Mouse (Mus musculus) kidney, embryonic 15.5 days (tissue): ENCODE results near the gene Dlst. TPM values are rescaled to one million over a fixed set of nuclear protein-coding genes. Genes with fewer than 3 reads are reported as not detected.
A peak's percentile ranks its signal among the peaks of the same experiment; 100 is the strongest.

Experiments
- ATAC-seq: fragments of 200-750 bp; cut with Nextera tagmentation; replicated peaks from 2 replicates; pipeline ENCODE4 v1.8.0; 2017; ENCODE audit warnings: moderate TSS enrichment; ENCODE audit not compliant: low FRiP score
- H3K27ac ChIP-seq: fragments of 300-500 bp; sonication (generic); 2 replicates; pipeline ENCODE4 v1.5.1; 2015; ENCODE audit warnings: mild to moderate bottlenecking, inconsistent platforms
- H3K27me3 ChIP-seq: fragments of 300-500 bp; sonication (generic); 2 replicates; pipeline ENCODE4 v1.6.1; 2015; ENCODE audit warnings: inconsistent platforms
- H3K36me3 ChIP-seq: fragments of 300-500 bp; sonication (generic); 2 replicates; pipeline ENCODE4 v1.6.1; 2015; ENCODE audit warnings: inconsistent platforms
- H3K4me1 ChIP-seq: fragments of 300-500 bp; sonication (generic); 2 replicates; pipeline ENCODE4 v1.6.1; 2015; ENCODE audit warnings: inconsistent platforms
- H3K4me2 ChIP-seq: fragments of 300-500 bp; sonication (generic); 2 replicates; pipeline ENCODE4 v1.6.1; 2015; ENCODE audit warnings: moderate library complexity, mild to moderate bottlenecking, inconsistent platforms
- H3K4me3 ChIP-seq: fragments of 300-500 bp; sonication (generic); replicated peaks from 2 replicates; pipeline ENCODE4 v1.5.1; 2015; ENCODE audit warnings: mild to moderate bottlenecking, inconsistent platforms
- H3K9ac ChIP-seq: fragments of 300-500 bp; sonication (generic); 2 replicates; pipeline ENCODE4 v1.6.1; 2015; ENCODE audit warnings: mild to moderate bottlenecking, inconsistent platforms
- H3K9me3 ChIP-seq: fragments of 300-500 bp; sonication (generic); replicated peaks from 2 replicates; pipeline ENCODE4 v1.6.1; 2016; ENCODE audit warnings: inconsistent platforms
- WGBS: fragments of 180-500 bp; shearing (Covaris S2); methylation state at CpG from one replicate; pipeline ENCODE4 v1.1.7; 2015; ENCODE audit warnings: mixed read lengths; 5-methylcytosine and 5-hydroxymethylcytosine counted together
- polyA plus RNA-seq: library from polyadenylated mRNA; unstranded; fragments of >200 nt; fragmentation: Nextera tagmentation; extraction: Ambion mirVana; gene quantifications from 2 replicates; pipeline ENCODE4 v1.2.1, GENCODE M21; 2015

Gene Dlst
- polyA plus RNA-seq, 1 experiment from 2014 or later = 123 TPM

- ATAC-seq = no peak
- peaks cover 96% of the 10 kb centered on the region for H3K36me3 ChIP-seq
- H3K27ac ChIP-seq = no peak overlapping the region
- no peak overlapping the region for H3K4me2 ChIP-seq
- H3K9me3 ChIP-seq = no peaks in the 10 kb centered on the region
- 91% methylated on average over 9 of the region's 9 CpGs for WGBS
- no peak overlapping the region for H3K4me3 ChIP-seq
- H3K9ac ChIP-seq = no peak overlapping the region
- H3K27me3 ChIP-seq = no peaks in the 10 kb centered on the region
- H3K4me1 ChIP-seq = no peaks in the 10 kb centered on the region
Observed at GRCm38 (mm10) chr12:85121806-85122459, 11.3 kb downstream of the Dlst start.

GRCm38 (mm10) chr12:85123108-85123530 lies 12.5 kb downstream of the Dlst start:
- H3K9me3 ChIP-seq = no peaks in the 10 kb centered on the region
- WGBS = 95% methylated on average over 9 of the region's 9 CpGs
- no peak overlapping the region for H3K27ac ChIP-seq
- peaks cover 99% of the 10 kb centered on the region for H3K36me3 ChIP-seq
- ATAC-seq = no peak
- no peaks in the 10 kb centered on the region for H3K27me3 ChIP-seq
- no peak overlapping the region for H3K4me2 ChIP-seq
- no peak overlapping the region for H3K9ac ChIP-seq
- H3K4me3 ChIP-seq = no peak overlapping the region
- no peaks in the 10 kb centered on the region for H3K4me1 ChIP-seq

DNA sequence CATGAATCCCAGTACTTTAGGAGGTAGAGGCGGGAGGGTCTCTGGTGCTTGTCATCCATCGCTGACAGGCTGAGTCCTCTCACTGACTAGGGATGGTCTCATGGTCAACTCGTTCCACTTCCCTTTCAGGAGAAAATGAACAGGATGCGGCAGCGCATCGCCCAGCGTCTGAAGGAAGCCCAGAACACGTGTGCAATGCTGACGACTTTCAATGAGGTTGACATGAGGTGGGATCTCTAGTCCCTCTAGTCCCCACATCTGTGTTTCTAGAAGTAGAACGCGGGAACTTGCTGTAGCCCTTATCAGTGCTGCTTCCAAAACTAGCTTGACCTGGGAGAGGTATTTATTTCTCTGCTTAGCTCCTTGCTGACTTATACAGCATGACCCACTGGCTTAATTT lies 13.0 kb downstream of the Dlst start:
- WGBS = 96% methylated on average over 11 of the region's 11 CpGs
- no peak overlapping the region for H3K4me2 ChIP-seq
- H3K4me3 ChIP-seq = no peak overlapping the region
- H3K36me3 ChIP-seq = peaks cover 99% of the 10 kb centered on the region
- no peak for ATAC-seq
- H3K9me3 ChIP-seq = no peaks in the 10 kb centered on the region
- H3K9ac ChIP-seq = no peak overlapping the region
- no peaks in the 10 kb centered on the region for H3K4me1 ChIP-seq
- no peaks in the 10 kb centered on the region for H3K27me3 ChIP-seq
- H3K27ac ChIP-seq = no peak overlapping the region

GRCm38 (mm10) chr12:85124751-85125150 lies 14.1 kb downstream of the Dlst start:
- H3K27me3 ChIP-seq = no peaks in the 10 kb centered on the region
- H3K4me1 ChIP-seq = no peaks in the 10 kb centered on the region
- H3K27ac ChIP-seq = no peak overlapping the region
- no peak overlapping the region for H3K4me3 ChIP-seq
- no peak overlapping the region for H3K4me2 ChIP-seq
- no peak overlapping the region for H3K9ac ChIP-seq
- H3K9me3 ChIP-seq = no peaks in the 10 kb centered on the region
- no peak for ATAC-seq
- 93% methylated on average over 5 of the region's 5 CpGs for WGBS
- H3K36me3 ChIP-seq = peaks cover 97% of the 10 kb centered on the region

GRCm38 (mm10) chr12:85126986-85127603 lies 16.5 kb downstream of the Dlst start:
- no peaks in the 10 kb centered on the region for H3K9me3 ChIP-seq
- 82% methylated on average over 8 of the region's 8 CpGs for WGBS
- ATAC-seq = no peak
- peaks cover 95% of the 10 kb centered on the region for H3K36me3 ChIP-seq
- no peak overlapping the region for H3K9ac ChIP-seq
- H3K4me3 ChIP-seq = no peak overlapping the region
- H3K27ac ChIP-seq = no peak overlapping the region
- H3K4me1 ChIP-seq = no peaks in the 10 kb centered on the region
- H3K27me3 ChIP-seq = no peaks in the 10 kb centered on the region
- no peak overlapping the region for H3K4me2 ChIP-seq

DNA sequence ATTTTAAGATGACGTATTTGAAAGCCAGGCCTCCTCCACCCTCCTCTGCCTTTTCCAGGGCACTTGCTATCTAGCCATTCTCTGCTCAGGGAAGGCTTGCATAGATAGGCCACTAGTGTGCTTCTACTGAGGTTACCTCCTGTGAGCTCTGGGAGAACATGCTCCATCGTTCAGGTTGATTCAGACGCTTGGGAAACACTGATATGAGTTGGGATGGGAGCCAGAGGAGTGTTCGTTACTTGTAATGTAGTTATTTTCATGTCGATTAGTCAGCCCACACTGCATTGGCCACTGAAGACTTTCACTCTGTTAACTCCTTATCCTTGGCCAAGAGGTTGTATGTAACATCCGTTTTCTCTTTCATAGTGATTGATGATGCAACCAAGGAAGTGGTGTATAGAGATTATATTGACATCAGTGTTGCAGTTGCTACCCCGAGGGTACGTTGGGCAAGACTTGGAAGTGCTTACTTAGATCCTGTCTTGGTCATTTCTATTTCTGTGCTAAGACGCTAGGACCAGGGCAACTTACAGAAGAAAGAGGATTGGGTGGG lies 18.9 kb downstream of the Dlst start:
- 94% methylated on average over 9 of the region's 9 CpGs for WGBS
- Histone ChIP-seq H3K27me3 (no peaks in the 10 kb centered on the region), H3K4me2 (no peak overlapping the region), H3K27ac (no peak overlapping the region), H3K4me1 (no peaks in the 10 kb centered on the region), H3K9ac (no peak overlapping the region), H3K9me3 (no peaks in the 10 kb centered on the region), H3K36me3 (peaks cover 95% of the 10 kb centered on the region), H3K4me3 (no peak overlapping the region)
- ATAC-seq = no peak

DNA sequence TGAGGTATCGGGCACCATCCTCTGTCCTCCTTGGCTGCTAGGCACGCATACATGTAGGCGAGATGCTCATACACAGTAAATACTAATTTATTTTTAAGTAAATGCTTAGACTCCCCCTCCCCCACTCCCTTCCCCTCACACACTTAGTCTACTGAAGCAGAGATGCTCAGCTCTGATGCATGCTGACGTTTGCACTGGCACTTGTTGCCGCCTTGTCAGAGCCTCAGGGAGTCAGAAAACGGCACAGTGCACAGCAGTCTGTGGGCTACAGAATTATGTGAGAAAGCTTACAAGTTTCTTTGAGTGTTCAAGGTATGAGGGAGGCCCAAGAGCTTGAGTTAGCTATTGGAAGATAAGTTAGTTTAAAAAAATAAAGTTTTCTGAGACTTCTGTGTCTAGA lies 20.7 kb downstream of the Dlst start:
- Histone ChIP-seq H3K4me2 (no peak overlapping the region), H3K4me3 (no peak overlapping the region), H3K36me3 (peaks cover 90% of the 10 kb centered on the region), H3K27ac (no peak overlapping the region), H3K9me3 (no peaks in the 10 kb centered on the region), H3K27me3 (no peaks in the 10 kb centered on the region), H3K9ac (no peak overlapping the region), H3K4me1 (0 out of 2 replicates have a peak, but pooled peaks cover 4% of the 10 kb centered on the region)
- no peak for ATAC-seq
- 90% methylated on average over 6 of the region's 6 CpGs for WGBS

DNA sequence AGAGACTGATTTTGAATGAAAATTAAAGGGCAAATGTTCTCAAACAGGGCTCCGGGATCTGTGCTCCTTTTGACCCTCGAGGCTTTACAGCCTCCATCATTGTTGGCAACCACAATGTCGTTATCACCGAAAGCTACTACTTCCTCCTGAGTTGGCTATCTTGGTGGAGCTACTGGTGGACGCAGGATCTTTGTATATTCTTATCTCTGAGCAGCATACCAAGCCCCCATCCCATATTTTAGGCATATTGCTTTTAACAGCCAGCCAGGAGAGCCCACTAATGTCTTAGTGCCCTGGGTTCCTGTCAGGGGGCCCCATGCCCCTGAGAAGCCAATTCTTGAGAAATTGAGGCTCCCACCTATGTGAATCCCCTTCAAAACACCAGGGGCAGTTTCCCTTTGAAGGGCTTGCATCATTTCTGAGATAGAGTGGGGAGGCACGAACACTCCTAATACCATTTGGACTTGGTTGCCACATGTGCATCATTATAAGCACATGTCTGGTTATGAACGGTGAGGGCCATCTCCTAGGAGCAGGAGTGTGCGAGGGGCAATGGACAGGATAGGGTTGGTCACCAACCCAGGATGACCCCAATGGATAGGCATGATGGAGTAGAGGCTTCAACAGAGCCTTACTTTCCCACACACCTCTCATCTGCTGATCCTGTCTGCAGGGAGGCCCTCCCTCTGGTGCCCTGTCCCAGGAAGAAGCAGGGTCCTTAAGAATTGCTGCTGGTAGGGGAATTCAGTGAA lies 23.6 kb downstream of the Dlst start:
- 0 out of 2 replicates have a peak, but pooled peaks cover 4% of the 10 kb centered on the region for H3K4me1 ChIP-seq
- 83% methylated on average over 8 of the region's 8 CpGs for WGBS
- no peak overlapping the region for H3K9ac ChIP-seq
- H3K36me3 ChIP-seq = peaks cover 63% of the 10 kb centered on the region
- H3K27me3 ChIP-seq = no peaks in the 10 kb centered on the region
- no peak overlapping the region for H3K4me2 ChIP-seq
- H3K4me3 ChIP-seq = no peak overlapping the region
- H3K9me3 ChIP-seq = no peaks in the 10 kb centered on the region
- no peak overlapping the region for H3K27ac ChIP-seq
- ATAC-seq = no peak

DNA sequence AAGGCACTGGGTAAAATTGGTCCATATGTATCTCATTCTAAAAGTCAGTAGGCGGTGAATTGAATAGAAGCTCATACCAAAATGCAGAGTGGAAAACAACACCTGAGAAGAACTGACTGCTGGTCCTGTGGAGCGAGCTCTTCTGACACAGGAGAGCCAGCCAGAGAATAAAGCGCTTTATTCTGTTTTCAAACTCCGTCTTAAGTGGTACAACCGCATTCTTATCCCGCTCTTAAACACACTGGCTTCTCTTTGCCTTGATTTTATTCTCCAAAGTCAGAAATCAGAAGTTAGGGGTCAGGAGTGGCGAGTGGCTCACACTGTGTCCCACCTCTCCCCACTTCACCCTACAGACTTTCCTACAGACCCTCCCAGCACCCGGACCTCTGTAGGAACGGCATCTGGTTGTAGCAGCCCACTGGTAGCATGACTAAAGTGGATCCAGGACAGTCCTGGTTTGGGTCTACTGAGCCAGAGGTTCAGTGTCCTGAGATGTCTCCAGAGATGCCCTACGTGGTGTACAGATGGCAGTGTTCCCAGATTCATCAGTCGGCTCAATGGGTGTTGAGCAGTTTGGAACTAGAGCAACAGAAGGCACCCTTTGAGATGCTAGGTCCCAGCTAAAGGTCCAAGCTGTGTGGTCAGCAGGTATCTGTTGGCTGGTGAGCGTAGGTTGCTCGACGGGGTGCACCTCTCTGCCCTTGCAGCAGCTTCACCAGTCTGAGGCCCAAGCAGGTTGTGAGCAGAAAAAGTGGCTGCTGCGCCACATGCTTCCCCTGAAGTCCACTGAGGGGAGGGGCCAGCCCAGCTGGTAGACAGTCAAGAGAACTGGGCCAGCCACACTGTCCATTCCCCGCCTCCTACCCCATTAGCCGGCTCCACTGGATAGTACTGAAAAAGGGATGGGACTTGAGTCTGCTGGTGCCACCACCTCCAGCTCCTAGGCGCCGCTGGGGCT lies 25.2 kb downstream of the Dlst start:
- peaks cover 11% of the 10 kb centered on the region; the same call in 1 of the 2 replicates for H3K4me1 ChIP-seq
- no peak; the same call in 1 of the 2 replicates for ATAC-seq
- no peaks in the 10 kb centered on the region for H3K27me3 ChIP-seq
- H3K4me3 ChIP-seq = no peak overlapping the region
- no peak overlapping the region for H3K4me2 ChIP-seq
- no peak overlapping the region for H3K9ac ChIP-seq
- H3K9me3 ChIP-seq = no peaks in the 10 kb centered on the region
- H3K36me3 ChIP-seq = peaks cover 47% of the 10 kb centered on the region
- 79% methylated on average over 19 of the region's 19 CpGs for WGBS
- H3K27ac ChIP-seq = no peak overlapping the region

DNA sequence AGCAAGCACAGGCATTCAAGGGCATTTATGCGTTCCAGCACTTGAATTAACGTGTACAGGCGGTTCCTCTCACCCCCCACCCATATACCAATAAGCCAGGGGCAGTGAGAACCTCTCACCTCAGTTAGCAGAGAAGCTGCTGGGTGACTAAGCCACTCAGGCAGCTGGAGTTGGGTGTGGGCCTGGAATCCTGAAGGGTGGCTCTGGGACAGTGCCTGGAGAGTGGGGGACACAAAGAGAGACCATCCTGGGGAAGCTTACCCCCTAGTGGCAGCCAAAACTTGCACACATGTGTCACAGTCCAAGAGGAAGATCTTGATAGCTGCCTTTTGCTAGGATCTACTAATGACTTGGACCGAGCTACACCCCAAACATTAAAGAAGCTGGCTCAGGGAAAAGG lies 26.0 kb downstream of the Dlst start:
- WGBS = 80% methylated on average over 4 of the region's 4 CpGs
- no peak for ATAC-seq

GRCm38 (mm10) chr12:85140036-85140701 lies 29.5 kb downstream of the Dlst start:
- Histone ChIP-seq H3K9me3 (no peaks in the 10 kb centered on the region), H3K4me1 (peaks cover 11% of the 10 kb centered on the region; the same call in 1 of the 2 replicates), H3K27ac (no peak overlapping the region), H3K9ac (no peak overlapping the region), H3K4me3 (no peak overlapping the region), H3K4me2 (peak overlapping the region; percentile 7; the same call in 1 of the 2 replicates), H3K36me3 (peaks cover 6% of the 10 kb centered on the region; the same call in 1 of the 2 replicates), H3K27me3 (no peaks in the 10 kb centered on the region)
- WGBS = 48% methylated on average over 18 of the region's 18 CpGs
- ATAC-seq = no peak

More for the DNA sequence above, 26.0 kb downstream of the Dlst start:
- no peaks in the 10 kb centered on the region for H3K27me3 ChIP-seq
- H3K4me3 ChIP-seq = no peak overlapping the region
- H3K36me3 ChIP-seq = peaks cover 39% of the 10 kb centered on the region
- no peaks in the 10 kb centered on the region for H3K9me3 ChIP-seq
- no peak overlapping the region for H3K27ac ChIP-seq
- peaks cover 11% of the 10 kb centered on the region; the same call in 1 of the 2 replicates for H3K4me1 ChIP-seq
- no peak overlapping the region for H3K9ac ChIP-seq
- no peak overlapping the region for H3K4me2 ChIP-seq
